Mouse (Mus musculus) lung, embryonic 14.5 days (tissue): ENCODE measurements around the gene Tnp1. TPM values are rescaled to one million over a fixed set of nuclear protein-coding genes. Genes with fewer than 3 reads are reported as not detected.

Source experiments
- ATAC-seq: fragments of 200-750 bp; cut with Nextera tagmentation; 2 replicates; pipeline ENCODE4 v1.8.0; 2017; ENCODE audit warnings: mild to moderate bottlenecking, moderate TSS enrichment, moderate library complexity; ENCODE audit not compliant: insufficient read depth
- DNase-seq: peaks from one replicate; pipeline ENCODE4 v3.0.0-alpha.2; 2015
- H3K27ac ChIP-seq: fragments of 300-500 bp; sonication (generic); 2 replicates; pipeline ENCODE4 v1.5.1; 2014; ENCODE audit warnings: low read depth, mild to moderate bottlenecking, moderate library complexity
- H3K27me3 ChIP-seq: fragments of 300-500 bp; sonication (generic); 2 replicates; pipeline ENCODE4 v1.6.1; 2014; ENCODE audit warnings: low read length, control low read depth; ENCODE audit not compliant: insufficient read depth
- H3K36me3 ChIP-seq: fragments of 300-500 bp; sonication (generic); 2 replicates; pipeline ENCODE4 v1.6.1; 2014; ENCODE audit warnings: control low read depth; ENCODE audit not compliant: insufficient read depth
- H3K4me1 ChIP-seq: fragments of 300-500 bp; sonication (generic); 2 replicates; pipeline ENCODE4 v1.6.1; 2014; ENCODE audit warnings: antibody characterized with exemption, control low read depth; ENCODE audit not compliant: insufficient read depth
- H3K4me2 ChIP-seq: fragments of 300-500 bp; sonication (generic); 2 replicates; pipeline ENCODE4 v1.6.1; 2014; ENCODE audit warnings: mild to moderate bottlenecking
- H3K4me3 ChIP-seq: fragments of 300-500 bp; sonication (generic); 2 replicates; pipeline ENCODE4 v1.5.1; 2014; ENCODE audit warnings: low read depth, low read length
- H3K9ac ChIP-seq: fragments of 300-500 bp; sonication (generic); 2 replicates; pipeline ENCODE4 v1.6.1; 2014
- H3K9me3 ChIP-seq: fragments of 300-500 bp; sonication (generic); 2 replicates; pipeline ENCODE4 v1.6.1; 2016; ENCODE audit warnings: low read depth, low read length, control low read depth
- CTCF ChIP-seq: IDR thresholded peaks from 2 replicates; pipeline ENCODE4 v1.5.1; 2016; ENCODE audit warnings: antibody characterized with exemption, low read depth
- WGBS: fragments of 180-500 bp; shearing (Covaris S2); extraction: QIAGEN DNeasy Blood & Tissue Kit; methylation state at CpG from one replicate; pipeline ENCODE4 v1.1.7; 2014; 5-methylcytosine and 5-hydroxymethylcytosine counted together
- polyA plus RNA-seq: library from polyadenylated mRNA; unstranded; fragments of >200 nt; fragmentation: Nextera tagmentation; extraction: Ambion mirVana; gene quantifications from 2 replicates; pipeline ENCODE4 v1.2.1, GENCODE M21; 2014

The Tnp1 gene
- polyA plus RNA-seq, 1 experiment from 2014 or later = not detected

GRCm38 (mm10) chr1:72988904-72989303, 26.8 kb downstream of the Tnp1 start:
- TF ChIP-seq CTCF = no peak
- no peak overlapping the region for H3K4me3 ChIP-seq
- WGBS = 93% methylated on average over 3 of the region's 3 CpGs
- H3K9ac ChIP-seq = no peak overlapping the region
- H3K4me1 ChIP-seq = no peaks in the 10 kb centered on the region
- no peaks in the 10 kb centered on the region for H3K27me3 ChIP-seq
- H3K36me3 ChIP-seq = no peaks in the 10 kb centered on the region
- no peaks in the 10 kb centered on the region for H3K9me3 ChIP-seq
- H3K4me2 ChIP-seq = no peak overlapping the region
- DNase-seq (no peak), ATAC-seq (no peak)
- H3K27ac ChIP-seq = no peak overlapping the region

DNA sequence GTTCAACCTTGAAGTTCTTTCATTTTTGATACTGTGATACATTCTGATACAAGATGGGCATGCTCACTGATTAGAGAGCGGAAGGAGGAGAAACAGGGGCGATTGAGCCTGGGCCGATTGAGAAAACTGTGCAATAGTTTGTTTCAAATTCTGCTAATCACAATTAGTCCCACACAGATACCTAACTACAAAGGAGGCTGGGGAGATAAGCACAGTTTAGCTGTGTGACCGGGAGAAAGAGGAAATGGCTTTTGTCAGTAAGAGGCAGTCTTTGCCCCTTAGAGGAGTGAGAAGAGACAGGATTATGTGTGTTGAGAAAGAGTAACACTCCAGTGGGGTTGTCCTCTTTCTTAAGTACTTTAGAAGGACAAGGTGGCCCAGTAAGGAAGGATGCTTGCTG, 29.0 kb downstream of the Tnp1 start:
- 62% methylated on average over 4 of the region's 4 CpGs for WGBS
- no peak overlapping the region for H3K4me2 ChIP-seq
- no peak for ATAC-seq
- H3K9me3 ChIP-seq = no peaks in the 10 kb centered on the region
- H3K4me3 ChIP-seq = no peak overlapping the region
- no peaks in the 10 kb centered on the region for H3K27me3 ChIP-seq
- no peak overlapping the region for H3K9ac ChIP-seq
- DNase-seq = no peak
- TF ChIP-seq CTCF = no peak
- no peaks in the 10 kb centered on the region for H3K4me1 ChIP-seq
- no peak overlapping the region for H3K27ac ChIP-seq
- H3K36me3 ChIP-seq = no peaks in the 10 kb centered on the region

DNA sequence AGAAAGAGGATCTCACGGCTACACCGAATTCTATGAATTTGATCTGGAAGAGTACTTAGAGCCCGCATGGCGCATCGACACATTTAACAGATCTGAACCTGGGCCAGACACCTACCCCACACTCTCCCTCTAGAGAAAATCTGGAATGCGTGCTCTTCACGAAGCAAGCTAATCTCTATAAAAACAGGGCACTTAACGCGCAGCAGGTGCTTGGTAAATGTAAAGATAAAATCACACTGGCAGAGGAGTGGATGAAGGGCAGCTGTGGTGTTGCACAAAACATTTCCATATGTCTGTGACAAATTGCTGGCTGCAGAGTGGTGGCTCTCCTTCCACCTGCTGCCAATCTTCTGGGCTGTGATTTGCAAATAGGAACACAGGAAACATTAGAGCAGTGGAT, 36.8 kb downstream of the Tnp1 start:
- no peak overlapping the region for H3K27ac ChIP-seq
- no peaks in the 10 kb centered on the region for H3K27me3 ChIP-seq
- H3K4me1 ChIP-seq = no peaks in the 10 kb centered on the region
- H3K36me3 ChIP-seq = no peaks in the 10 kb centered on the region
- no peak for TF ChIP-seq CTCF
- ATAC-seq (no peak), DNase-seq (no peak)
- whole genome bisulfite sequencing = 65% methylated on average over 9 of the region's 9 CpGs
- no peak overlapping the region for H3K4me3 ChIP-seq
- H3K4me2 ChIP-seq = no peak overlapping the region
- no peaks in the 10 kb centered on the region for H3K9me3 ChIP-seq
- H3K9ac ChIP-seq = no peak overlapping the region

DNA sequence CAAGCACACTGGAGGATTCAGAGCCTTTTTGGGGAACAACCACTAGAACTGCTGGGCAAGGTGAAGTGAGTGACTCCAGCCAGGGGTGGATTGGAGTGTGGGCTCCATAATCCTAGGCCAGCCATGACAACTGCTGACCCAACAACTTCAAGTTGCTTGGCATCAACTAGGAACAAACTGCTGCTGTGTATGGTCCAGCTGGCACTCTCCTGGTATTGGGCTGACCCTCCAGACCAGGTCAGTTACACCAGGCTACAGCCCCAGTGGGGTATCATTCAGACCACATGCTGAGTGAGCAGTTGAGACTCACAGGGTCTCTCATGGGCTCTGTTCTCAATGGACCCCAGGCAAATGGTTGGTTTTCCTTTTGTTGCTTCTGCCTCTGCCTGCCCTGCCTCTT, 41.5 kb downstream of the Tnp1 start:
- Histone ChIP-seq H3K27ac (no peak overlapping the region), H3K4me3 (no peak overlapping the region), H3K27me3 (no peaks in the 10 kb centered on the region), H3K9me3 (no peaks in the 10 kb centered on the region), H3K9ac (no peak overlapping the region), H3K36me3 (no peaks in the 10 kb centered on the region), H3K4me1 (peaks cover 6% of the 10 kb centered on the region), H3K4me2 (no peak overlapping the region)
- ATAC-seq (no peak), DNase-seq (no peak)
- TF ChIP-seq CTCF = no peak

- DNase-seq (peak; percentile 55), ATAC-seq (no peak)
- TF ChIP-seq CTCF = no peak
- Histone ChIP-seq H3K4me2 (no peak overlapping the region), H3K4me1 (peaks cover 8% of the 10 kb centered on the region), H3K27me3 (no peaks in the 10 kb centered on the region), H3K4me3 (no peak overlapping the region), H3K27ac (no peak overlapping the region), H3K9me3 (no peaks in the 10 kb centered on the region), H3K36me3 (no peaks in the 10 kb centered on the region), H3K9ac (no peak overlapping the region)
- WGBS = 70% methylated on average over 9 of the region's 9 CpGs
Measured at GRCm38 (mm10) chr1:72970461-72970860, 45.2 kb downstream of the Tnp1 start.

DNA sequence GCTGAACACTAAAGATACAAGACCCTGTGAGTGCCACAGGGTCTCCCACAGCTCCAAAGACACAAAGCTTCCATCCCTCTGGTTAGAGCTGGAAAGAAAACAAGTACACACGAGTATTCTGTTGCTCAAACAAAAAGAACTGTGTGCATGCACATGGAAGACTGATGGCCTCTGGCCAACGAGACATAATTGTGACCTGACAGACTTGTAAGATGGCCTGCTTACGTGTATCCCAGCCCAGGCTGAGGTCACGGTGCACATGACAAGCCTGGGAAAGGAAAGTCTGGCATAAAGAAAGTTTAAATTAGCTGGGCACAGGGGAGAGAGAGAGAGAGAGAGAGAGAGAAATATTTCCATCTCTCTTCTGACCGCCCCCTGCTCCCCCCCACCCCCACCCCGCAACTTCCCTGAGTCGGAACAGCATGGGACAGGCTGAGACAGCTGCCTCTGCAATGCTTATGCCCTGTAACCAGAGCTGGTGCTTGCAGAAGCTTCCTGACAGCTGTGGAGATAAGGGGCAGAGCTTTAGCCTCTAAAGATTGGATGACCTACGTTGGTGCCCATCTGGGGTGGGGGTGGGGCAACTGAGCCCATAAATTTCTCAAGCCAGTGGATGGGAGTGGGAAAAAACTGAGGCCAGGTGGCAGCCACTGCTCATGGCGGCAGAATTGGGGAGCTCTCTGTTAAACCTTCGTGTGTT, 46.4 kb downstream of the Tnp1 start:
- WGBS = 12% methylated on average over 9 of the region's 10 CpGs
- no peak overlapping the region for H3K4me3 ChIP-seq
- H3K9me3 ChIP-seq = no peaks in the 10 kb centered on the region
- DNase-seq (peak; percentile 80), ATAC-seq (peak; percentile 95)
- H3K27me3 ChIP-seq = no peaks in the 10 kb centered on the region
- no peak for TF ChIP-seq CTCF
- peak overlapping the region; percentile 65; the same call in 1 of the 2 replicates for H3K27ac ChIP-seq
- H3K36me3 ChIP-seq = no peaks in the 10 kb centered on the region
- H3K9ac ChIP-seq = no peak overlapping the region
- H3K4me2 ChIP-seq = peak overlapping the region; percentile 36
- peaks cover 8% of the 10 kb centered on the region for H3K4me1 ChIP-seq

DNA sequence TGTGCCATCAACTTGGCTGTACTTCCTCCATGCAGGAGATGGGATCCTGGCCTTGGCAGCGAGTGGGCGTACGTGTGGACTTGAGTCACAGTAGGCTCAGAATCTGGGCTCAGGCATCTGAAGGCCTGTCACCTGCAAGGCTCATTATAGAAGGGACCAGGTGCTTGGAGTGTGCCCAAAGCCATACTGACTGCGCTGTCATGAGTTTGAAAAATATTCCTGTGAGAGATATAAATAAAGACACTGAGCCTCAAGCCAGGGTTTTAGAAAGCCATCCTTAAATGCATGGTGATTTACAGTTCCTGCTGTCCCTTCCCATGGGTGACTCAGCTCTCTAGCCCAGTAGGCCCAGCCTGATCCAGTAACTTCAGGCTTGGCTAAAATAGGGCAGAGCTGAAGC, 49.3 kb downstream of the Tnp1 start:
- WGBS = 91% methylated on average over 4 of the region's 4 CpGs
- H3K4me1 ChIP-seq = peaks cover 17% of the 10 kb centered on the region
- H3K9ac ChIP-seq = no peak overlapping the region
- no peak overlapping the region for H3K27ac ChIP-seq
- no peak overlapping the region for H3K4me3 ChIP-seq
- H3K36me3 ChIP-seq = no peaks in the 10 kb centered on the region
- H3K27me3 ChIP-seq = no peaks in the 10 kb centered on the region
- TF ChIP-seq CTCF = no peak
- H3K9me3 ChIP-seq = no peaks in the 10 kb centered on the region
- DNase-seq (no peak), ATAC-seq (no peak)
- no peak overlapping the region for H3K4me2 ChIP-seq

Other genes with a start within 250 kb of the Tnp1 start
- 321 and 352 TPM in 2 replicates for gene Igfbp2, start 191.4 kb downstream of the Tnp1 start, polyA plus RNA-seq
- 48.5 and 51.8 TPM in 2 replicates for gene Igfbp5, start 141.0 kb downstream of the Tnp1 start, polyA plus RNA-seq